Mouse (Mus musculus) left cerebral cortex, adult 11 months (tissue): Measurements from ENCODE around the gene Nabp1.
"Not testable (repeated sequence)": the region's sequence is repeated elsewhere in the genome, so short reads cannot be mapped to it uniquely, and the experiment has no call there.

ENCODE experiments used
- DNase-seq: peaks from one replicate; pipeline ENCODE4 v3.0.0; 2022; ENCODE audit warnings: low spot score

Nabp1 gene

DNA sequence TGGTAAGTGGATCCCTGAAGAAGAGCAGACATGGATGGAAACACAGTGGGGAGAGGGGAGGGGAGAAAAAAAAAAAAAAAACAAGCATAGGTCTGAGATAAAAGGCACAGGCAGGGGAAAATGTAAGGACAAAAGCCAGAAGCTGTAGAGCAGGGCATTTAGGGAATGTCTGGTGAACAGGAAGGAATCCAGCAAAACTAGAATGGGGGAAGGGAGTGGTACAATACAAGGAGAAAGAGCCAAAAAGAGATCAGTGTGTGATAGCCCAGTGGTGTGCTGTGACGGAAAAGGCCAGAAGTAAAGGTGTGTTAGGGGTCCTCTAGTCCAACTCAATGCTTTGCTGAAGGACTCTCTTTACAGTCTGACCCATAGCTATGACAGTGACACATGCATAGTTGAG, 8.1 kb upstream of the Nabp1 start:
- DNase-seq = no peak

DNA sequence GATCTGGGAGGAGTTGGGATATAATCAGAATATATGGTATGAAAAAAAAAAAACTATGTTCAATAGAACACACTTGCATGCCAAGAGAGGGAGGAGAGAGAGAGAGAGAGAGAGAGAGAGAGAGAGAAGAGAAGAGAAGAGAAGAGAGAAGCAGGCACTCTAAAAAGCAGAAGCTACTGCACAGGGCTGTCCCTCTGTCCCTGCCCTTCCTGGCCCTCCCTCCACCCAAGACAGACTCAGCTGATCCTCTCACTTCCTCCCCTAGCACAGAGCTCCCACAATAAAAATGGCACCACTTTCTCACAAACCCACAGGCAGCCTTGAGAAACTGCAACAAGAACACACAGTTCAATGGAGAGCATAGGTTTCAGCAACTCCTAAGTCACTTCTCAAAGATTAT, 2.2 kb upstream of the Nabp1 start:
- DNase-seq = no peak

DNA sequence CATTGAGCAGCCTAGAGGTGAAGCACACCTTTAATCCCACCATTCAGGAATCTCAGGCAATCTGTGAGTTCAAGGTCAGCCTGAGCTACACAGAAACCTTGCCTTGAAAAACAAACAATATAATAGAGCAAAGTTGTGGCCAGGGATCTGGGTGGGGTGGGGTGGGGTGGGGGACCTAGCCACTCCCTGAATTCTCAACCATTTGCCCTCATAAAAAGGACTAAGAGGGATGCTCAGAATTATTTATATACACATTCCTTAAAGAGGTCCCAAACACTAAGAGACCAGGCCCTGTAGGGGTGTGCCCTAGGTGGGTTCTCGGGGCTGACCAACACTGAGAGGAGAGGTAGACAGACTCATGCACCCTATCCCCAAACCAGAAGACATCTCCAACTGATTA, 1.5 kb upstream of the Nabp1 start:
- DNase-seq = no peak

DNA sequence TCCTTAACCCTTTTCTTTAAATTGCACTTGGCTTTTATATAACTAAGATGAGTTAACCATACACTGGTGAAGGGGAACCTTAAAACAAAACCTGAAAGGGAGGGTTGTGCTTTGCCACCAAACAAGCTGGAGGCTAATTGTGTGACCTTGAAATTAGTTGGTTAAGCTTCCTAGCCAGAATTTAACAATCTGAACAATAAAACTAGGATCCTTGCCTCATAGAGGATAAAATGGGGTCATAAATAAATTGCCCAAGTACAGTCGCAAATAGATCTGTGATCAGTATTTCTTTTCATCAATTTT, 753 bp upstream of the Nabp1 start:
- no peak for DNase-seq

DNA sequence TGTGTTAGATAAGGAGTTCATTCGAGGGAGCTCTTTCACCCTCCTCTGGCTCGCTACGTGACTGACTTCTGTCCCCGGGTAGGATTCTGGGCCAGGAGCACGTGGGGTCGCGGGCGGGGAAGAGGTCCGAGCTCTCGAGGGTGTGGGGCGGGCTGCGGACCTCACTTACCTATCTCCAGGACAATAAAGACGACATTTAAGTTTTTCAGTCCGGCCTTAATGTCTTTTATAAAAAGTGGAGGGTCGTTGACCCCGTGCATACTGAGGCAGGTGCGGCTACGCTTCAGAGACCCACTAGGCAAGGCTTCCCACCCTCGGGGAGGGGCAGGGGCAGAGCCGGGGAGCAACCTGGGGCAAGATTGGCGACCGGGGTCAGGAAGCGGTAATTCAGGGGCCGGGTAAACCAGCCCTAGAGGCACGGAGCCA, 556 bp downstream of the Nabp1 start:
- DNase-seq = no peak

DNA sequence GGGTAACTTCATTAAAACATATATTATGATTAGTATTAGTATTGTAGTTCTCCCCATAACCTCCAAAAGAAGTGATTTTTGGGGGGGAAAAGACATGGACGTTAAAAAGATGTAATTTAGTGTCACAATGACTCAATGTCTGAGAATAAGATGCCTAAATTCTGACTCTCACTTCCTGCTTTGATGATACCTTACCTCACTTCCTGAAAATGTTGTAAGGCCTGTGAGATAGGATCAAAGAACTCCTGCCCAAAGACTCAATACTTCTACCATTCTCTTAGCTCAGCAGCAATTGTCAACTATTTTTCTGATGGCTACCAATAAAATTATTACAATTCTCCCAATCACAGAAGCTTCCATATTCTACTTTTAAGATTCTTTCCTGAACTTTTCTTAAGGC, 1.8 kb downstream of the Nabp1 start:
- DNase-seq = no peak

DNA sequence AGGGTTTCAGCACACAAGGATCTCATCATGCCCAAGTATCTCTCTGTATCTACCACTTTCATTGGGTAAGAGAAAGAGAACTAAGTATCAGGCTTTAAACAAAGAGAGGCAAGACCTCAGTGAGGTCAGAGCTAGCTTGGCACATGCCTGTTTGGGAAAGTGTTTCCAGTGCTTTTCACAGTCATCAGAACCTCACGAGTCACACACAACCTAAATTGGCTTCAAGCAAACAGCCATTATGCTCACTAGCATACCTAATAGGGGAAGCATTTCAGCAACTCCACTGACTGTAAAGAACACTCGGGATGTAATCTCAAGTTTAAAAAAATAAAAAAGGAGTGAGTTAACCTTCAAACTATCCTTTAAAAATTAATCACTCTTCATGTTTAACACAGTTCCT, 10.1 kb downstream of the Nabp1 start:
- no peak for DNase-seq

DNA sequence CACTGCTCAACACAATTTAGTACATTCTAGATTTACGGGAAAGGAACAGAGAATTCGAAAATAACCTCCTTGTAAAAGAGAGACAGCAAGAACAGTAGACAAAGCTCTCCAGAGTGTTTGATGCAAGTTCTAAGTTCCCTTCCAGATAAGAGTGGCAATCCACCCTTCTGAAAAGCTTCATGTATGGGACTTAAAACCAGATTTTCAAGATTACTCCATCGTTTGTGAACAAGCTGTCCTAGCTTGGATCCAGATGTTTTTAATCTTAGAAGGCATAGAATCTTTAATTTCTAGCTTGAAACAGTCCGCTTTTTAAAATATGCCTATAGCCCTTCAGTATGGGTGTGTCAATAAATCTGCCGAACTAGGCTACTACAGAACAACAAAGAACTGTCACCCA, 11.0 kb downstream of the Nabp1 start:
- DNase-seq = no peak

DNA sequence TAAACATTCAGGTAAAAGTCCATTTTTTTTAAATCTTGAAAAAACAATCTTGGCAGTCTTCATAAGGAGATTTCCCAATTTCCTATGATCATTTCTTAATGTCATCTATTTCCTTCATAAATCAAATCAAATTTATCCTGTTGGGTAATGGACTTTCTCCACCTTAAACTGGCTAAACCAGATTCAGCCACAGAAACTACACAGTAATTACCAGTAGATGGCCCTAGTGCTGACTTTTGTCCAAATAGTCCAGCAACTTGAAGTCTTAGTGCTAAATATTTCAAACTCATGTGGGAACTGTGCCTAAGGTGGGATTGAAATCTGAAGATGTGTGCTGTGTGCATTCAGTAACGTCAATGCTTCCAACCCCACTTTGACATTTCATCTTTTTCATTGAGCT, 11.8 kb downstream of the Nabp1 start:
- DNase-seq = no peak

DNA sequence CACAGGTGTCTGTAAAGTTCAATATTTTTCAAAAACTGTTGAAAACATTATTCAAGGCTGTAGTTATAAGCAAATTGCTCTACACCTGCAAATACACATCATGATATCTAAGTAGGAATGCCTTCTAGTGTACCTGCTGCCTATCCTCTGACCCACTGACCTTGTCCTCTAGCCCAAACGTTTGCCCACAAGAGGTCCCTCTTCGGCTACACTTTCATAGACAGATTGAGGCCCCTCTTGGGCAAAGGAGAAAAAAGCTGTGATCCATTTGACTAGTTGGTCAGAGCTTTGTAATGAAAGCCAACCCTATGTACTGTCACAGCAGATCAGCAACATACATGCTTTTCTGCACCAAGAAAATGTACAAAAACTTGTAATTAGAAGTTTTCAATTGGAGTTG, 12.9 kb downstream of the Nabp1 start:
- DNase-seq = no peak

DNA sequence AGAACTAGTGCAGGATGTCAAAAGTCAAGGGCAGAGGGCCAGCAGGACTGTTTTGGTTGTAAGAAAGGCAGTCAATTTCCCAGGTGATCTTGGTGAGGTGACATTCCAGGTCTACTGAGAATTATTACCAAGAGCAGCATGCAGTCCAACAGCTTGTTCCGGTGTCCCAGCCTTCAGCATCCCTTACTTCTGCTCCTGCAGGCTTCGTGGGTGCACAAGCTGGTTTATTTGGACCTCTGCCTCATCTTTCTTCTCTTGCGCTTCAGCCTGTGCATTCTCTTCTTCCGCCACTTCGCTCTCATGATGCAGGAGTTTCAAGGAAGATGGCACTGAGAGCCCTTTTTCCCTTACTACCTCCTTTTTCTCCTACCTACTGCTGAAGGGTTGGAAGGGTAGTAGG, 15.2 kb downstream of the Nabp1 start:
- no peak for DNase-seq

DNA sequence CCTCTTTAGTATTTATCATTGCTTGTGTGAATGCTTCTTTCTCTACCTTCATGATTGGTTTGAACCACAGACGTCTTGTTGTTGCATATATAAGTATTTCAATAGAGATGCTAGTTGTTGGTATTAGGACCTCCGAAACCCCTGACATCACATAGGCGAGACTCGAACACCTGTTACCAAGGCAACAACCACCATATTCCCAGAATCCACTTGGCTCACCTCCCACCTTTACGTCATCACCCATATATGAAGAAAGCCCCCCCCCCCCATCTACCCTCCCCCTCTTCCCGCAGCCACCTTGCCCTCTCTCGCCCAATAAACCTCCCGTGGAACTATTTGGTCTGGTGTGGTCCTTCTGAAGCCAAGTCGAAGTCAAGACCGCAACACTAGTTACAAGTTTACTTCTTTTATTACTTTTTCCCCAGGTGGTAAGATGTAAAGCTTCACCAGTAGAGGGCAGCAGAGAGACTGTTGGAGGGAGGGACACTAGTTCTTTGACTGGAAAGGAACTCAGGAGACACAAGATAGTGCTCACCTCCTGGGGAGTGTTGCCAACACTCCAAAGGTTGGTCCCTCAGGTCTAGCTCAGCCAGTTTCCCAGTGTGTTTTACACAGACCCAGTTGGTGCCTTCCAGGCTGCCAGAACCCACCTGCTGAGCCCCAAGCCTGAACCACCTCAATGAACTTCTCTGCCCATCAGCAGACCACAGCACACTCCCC, 19.3 kb downstream of the Nabp1 start:
- DNase-seq = no peak

DNA sequence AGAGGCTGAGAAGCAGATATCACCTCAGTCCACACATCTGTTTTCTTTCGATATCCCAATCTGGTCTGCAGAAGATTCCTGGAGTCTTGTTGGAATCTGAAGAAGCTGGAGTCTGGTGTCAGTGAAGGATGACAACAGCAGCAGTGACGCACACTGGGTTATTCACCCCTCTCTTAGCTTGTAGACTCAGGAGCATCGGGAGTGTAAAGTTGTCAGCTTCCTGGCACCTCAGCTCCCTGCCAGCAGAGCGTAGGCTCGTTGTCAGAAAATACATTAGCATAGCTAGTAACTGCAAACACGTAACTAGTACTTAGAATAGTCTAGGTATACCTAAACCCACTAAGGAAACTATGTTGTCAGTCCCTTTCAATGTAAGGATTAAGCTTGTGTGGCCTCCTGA, 20.1 kb downstream of the Nabp1 start:
- no peak for DNase-seq

DNA sequence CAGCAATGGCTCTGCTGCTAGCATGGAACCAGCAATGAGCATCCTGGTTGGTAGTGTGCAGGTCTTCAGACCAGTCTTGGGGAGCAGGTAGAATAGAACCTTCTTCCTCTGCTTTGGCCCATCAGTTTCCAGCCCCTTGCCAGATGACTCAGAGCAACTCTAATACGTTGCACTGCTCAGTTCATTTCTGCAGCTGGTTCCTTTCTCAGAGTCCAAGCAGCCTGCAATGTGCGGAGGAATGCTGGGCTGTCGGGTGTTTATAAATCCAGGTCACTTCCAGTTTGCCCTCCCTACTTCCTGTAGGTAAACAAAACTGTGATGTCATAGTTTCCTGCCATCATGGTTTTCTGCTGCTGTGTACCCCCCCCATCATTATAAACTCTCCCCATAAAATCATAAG, 21.0 kb downstream of the Nabp1 start:
- no peak for DNase-seq

DNA sequence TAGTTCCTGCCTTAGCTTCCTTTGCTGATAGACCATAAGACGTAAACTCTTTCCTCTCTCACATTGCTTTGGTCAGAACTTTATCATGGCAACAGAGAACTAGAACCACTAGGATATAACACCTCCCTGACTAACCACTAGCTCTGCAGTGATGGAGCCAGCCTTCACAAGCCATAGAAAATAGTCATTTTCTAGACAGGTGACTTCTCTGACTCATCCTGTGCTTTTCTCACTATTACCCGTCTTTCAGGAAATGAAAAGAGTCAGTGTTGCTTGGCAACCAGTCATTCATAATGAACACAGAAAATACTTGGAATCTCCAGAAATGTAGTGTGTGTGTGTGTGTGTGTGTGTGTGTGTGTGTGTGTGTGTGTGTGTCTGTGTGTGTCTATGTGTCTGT, 29.4 kb downstream of the Nabp1 start:
- no peak for DNase-seq

DNA sequence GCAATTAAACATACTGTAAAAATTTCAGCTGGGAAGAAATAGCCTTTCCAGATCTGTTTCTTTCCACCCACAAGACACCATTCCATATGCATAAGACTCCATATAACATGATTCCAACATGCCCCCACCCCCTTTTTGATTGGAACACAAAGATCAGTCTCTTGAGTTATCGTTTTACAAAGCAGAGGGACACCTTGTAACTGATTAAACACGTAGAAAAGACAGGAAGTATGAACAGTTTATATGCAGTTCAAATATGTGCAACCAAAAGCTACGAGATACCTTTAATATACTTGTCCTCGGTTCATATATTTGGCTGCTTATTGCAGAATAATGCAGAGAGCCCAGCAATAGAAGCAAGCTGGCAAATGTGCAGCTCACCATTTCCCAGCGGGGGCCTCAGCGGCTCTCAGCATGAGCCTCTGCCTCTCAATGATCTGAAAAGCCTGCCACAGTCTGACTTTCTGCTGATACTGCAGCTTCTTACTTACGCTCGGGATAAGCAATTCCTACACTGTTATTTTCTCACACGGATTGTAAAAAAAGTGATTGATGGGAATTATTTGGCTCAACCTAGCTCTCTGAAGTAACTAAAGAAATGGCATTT, 32.3 kb downstream of the Nabp1 start:
- DNase-seq = no peak

DNA sequence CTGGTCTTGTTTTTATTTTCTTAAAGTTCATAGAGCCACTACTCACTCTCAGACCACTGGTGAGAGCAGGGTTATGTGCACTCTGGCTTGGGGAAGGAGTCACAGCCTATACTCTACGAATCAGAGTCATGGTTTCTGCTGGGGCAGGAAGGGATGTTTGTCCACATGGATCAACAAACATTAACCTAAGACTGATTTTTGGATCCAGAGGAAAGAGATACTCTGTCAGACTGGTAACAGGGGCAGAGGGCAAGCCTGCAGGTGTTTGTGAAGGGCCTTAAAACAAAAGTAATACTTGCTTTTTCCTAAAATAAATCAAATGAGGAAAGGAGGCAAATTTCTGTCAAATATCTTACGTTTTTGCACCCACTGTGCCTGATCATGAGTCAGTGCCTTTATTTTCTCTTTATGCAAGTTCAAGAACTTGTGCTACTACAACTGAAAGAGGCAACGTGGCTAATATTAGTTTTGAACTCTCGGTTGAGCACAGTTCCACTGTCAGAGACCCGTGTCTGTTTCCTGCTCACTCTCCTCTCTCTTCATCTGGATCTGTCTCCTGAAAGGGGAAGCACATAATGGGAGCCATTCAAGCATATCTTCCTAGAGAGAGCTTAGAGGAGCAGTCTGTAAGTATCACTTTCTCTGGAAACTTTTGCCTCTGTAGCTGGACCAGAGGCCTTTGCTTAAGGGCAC, 32.9 kb downstream of the Nabp1 start:
- no peak for DNase-seq

DNA sequence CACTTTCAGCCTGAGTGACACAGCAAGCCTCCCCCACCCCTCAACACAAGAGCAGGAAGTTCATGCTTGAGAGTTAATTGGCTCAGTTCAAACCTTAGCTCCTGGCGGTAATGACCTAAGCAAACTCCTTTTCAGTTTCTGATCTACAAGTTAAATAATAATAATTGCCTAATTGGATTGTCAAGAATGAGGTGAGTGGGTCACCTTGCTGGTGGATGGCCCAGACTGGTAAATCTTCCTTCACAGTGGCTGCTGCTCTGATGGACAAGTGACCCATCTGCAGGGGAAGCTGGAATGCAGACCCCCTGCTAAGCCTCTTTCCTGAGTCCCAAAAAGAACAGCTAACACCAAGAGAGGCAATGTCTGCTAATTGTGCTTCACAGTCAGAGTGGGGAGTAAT, 48.5 kb downstream of the Nabp1 start:
- DNase-seq = no peak

DNA sequence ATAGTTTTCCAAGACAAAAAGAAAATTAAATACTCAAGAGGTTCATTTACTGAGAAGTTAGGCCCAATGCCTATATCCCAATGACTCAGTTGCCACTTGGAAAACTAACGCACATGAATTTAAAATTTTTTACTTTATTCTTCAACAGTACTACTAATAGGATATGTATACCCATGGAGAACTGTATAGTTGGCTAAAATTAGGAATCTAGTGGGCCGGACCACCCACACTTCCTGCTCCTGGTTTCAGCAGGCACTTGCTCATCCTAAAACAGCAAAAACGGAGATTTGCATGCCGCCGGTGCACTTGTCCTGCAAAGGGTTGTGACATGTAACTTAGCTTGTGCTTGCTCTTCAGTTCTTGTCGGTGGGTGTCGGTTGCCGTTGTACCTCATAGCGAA, 51.9 kb downstream of the Nabp1 start:
- no peak for DNase-seq

DNA sequence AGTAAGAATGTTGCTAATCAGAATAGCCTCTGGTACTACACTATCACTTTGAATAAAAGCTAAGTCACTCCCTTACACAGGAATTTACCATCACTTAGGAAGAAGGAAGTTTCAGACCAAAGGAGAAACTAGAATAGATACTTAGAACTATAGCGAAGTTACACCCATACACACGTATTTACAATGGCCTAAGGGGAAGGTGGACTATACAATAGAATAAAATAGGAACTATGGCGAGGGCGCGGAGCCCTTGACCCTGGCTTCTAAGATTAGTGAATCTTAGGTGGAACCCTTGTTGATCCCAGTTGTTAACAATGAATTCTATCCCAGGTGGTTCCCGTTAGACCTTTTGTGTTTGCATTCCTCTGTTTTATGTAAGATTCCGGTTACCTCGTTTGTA, 57.2 kb downstream of the Nabp1 start:
- DNase-seq = not testable (repeated sequence)

DNA sequence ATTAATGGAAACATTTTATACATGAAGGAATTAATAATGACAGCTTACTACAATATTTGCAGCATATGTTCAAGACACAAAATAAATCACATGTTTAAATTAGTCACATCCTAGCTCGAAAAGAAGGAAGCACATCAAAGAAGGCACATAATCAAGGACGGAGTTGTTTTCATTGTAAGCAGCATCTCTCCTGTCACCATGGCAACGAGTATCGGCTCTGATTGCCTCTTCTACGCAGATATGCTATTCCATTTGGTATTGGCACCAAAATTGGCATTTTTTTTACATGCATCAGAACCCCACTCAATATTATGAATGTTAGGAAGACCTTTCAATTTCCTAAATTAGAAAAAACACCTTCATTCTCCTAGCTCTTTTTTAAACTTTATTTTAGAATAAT, 59.5 kb downstream of the Nabp1 start:
- DNase-seq = no peak
